Mouse (Mus musculus) liver, embryonic 11.5 days (tissue): ENCODE measurements around the gene Naa25. TPM values are rescaled to one million over a fixed set of nuclear protein-coding genes. Genes with fewer than 3 reads are reported as not detected.

Source experiments
- ATAC-seq: fragments of 200-750 bp; cut with Nextera tagmentation; replicated peaks from 2 replicates; pipeline ENCODE4 v1.8.0; 2017; ENCODE audit warnings: moderate number of reproducible peaks, mild to moderate bottlenecking, moderate TSS enrichment, moderate library complexity; ENCODE audit not compliant: low FRiP score
- DNase-seq: peaks from one replicate; pipeline ENCODE4 v3.0.0-alpha.2; 2017; ENCODE audit warnings: low spot score
- H3K27ac ChIP-seq: fragments of 300-500 bp; sonication (generic); 2 replicates; pipeline ENCODE4 v1.5.1; 2014; ENCODE audit warnings: mild to moderate bottlenecking, low read depth, low read length, control low read depth
- H3K27me3 ChIP-seq: fragments of 300-500 bp; sonication (generic); replicated peaks from 2 replicates; pipeline ENCODE4 v1.6.1; 2014; ENCODE audit warnings: low read length, mixed read lengths; ENCODE audit not compliant: control insufficient read depth, insufficient read depth
- H3K36me3 ChIP-seq: fragments of 300-500 bp; sonication (generic); 2 replicates; pipeline ENCODE4 v1.6.1; 2014; ENCODE audit warnings: mild to moderate bottlenecking, low read length, moderate library complexity, mixed read lengths; ENCODE audit not compliant: control insufficient read depth, insufficient read depth
- H3K4me1 ChIP-seq: fragments of 300-500 bp; sonication (generic); replicated peaks from 2 replicates; pipeline ENCODE4 v1.6.1; 2014; ENCODE audit warnings: low read length, mixed read lengths; ENCODE audit not compliant: control insufficient read depth, insufficient read depth
- H3K4me2 ChIP-seq: fragments of 300-500 bp; sonication (generic); 2 replicates; pipeline ENCODE4 v1.6.1; 2014; ENCODE audit warnings: mild to moderate bottlenecking, control low read depth, moderate library complexity
- H3K4me3 ChIP-seq: fragments of 300-500 bp; sonication (generic); 2 replicates; pipeline ENCODE4 v1.5.1; 2014; ENCODE audit warnings: low read depth, low read length, control low read depth
- H3K9ac ChIP-seq: fragments of 300-500 bp; sonication (generic); 2 replicates; pipeline ENCODE4 v1.6.1; 2014; ENCODE audit warnings: low read depth, low read length, control low read depth
- H3K9me3 ChIP-seq: fragments of 300-500 bp; sonication (generic); 2 replicates; pipeline ENCODE4 v1.6.1; 2016; ENCODE audit warnings: low read length, inconsistent platforms, mixed read lengths; ENCODE audit not compliant: control insufficient read depth
- WGBS: fragments of 180-500 bp; shearing (Covaris S2); extraction: QIAGEN DNeasy Blood & Tissue Kit; methylation state at CpG from one replicate; pipeline ENCODE4 v1.1.7; 2014; 5-methylcytosine and 5-hydroxymethylcytosine counted together
- polyA plus RNA-seq: library from polyadenylated mRNA; unstranded; fragments of >200 nt; fragmentation: Nextera tagmentation; extraction: Ambion mirVana; gene quantifications from 2 replicates; pipeline ENCODE4 v1.2.1, GENCODE M21; 2014

The Naa25 gene
- 59.5 and 64.2 TPM in 2 replicates for polyA plus RNA-seq

- Histone ChIP-seq H3K9ac (peak within 1 kb of the TSS; percentile 93), H3K9me3 (no peaks in the 10 kb centered on the region; the same call in 1 of the 2 replicates), H3K27me3 (no peaks in the 10 kb centered on the region), H3K36me3 (peaks cover 6% of the 10 kb centered on the region; the same call in 1 of the 2 replicates), H3K27ac (peak within 1 kb of the TSS; percentile 92), H3K4me2 (peak within 1 kb of the TSS; percentile 92), H3K4me1 (peaks cover 34% of the 10 kb centered on the region), H3K4me3 (peak within 1 kb of the TSS; percentile 92)
- WGBS = 9% methylated on average over 53 of the region's 53 CpGs
- ATAC-seq (peak; percentile 90), DNase-seq (peak; percentile 91)
These were observed at the start of gene Naa25 for GRCm38 (mm10) chr5:121397187-121398145. TSS of gene Naa25 (plus strand) at chr5:121397936.

DNA sequence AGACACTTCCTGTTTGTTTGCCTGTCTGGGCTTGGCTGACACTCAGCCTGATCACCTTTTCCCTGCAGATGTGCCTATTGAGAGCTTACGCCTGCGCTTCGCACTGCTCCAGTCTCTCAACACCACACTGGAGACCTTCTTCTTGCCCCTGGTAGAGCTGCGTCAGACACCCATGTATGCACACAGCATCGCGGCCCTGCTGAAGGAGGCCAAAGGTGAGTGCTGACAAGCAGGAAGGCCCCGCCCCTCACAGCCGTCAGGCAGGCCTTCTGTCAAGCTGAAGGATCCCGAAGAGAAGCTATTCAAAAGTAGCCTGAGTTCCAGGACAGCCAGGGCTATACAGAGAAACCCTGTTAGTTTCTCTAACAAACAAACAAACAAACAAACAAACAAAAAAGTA lies 38.5 kb upstream of the Naa25 start:
- Histone ChIP-seq H3K4me2 (no peak overlapping the region), H3K27ac (no peak overlapping the region), H3K9ac (no peak overlapping the region), H3K27me3 (no peaks in the 10 kb centered on the region), H3K4me3 (no peak overlapping the region), H3K4me1 (no peaks in the 10 kb centered on the region), H3K36me3 (peaks cover 84% of the 10 kb centered on the region), H3K9me3 (no peaks in the 10 kb centered on the region)
- ATAC-seq = no peak
- DNase-seq = no peak
- 72% methylated on average over 9 of the region's 9 CpGs for WGBS

GRCm38 (mm10) chr5:121361696-121362095 lies 36.0 kb upstream of the Naa25 start:
- ATAC-seq = no peak
- H3K9me3 ChIP-seq = no peaks in the 10 kb centered on the region
- peaks cover 83% of the 10 kb centered on the region for H3K36me3 ChIP-seq
- WGBS = 84% methylated on average over 5 of the region's 5 CpGs
- H3K4me2 ChIP-seq = no peak overlapping the region
- no peaks in the 10 kb centered on the region for H3K4me1 ChIP-seq
- H3K4me3 ChIP-seq = no peak overlapping the region
- no peaks in the 10 kb centered on the region for H3K27me3 ChIP-seq
- DNase-seq = no peak
- no peak overlapping the region for H3K27ac ChIP-seq
- H3K9ac ChIP-seq = no peak overlapping the region

- Histone ChIP-seq H3K4me2 (no peak overlapping the region), H3K36me3 (peaks cover 74% of the 10 kb centered on the region), H3K4me3 (no peak overlapping the region), H3K9ac (no peak overlapping the region), H3K9me3 (no peaks in the 10 kb centered on the region), H3K27me3 (no peaks in the 10 kb centered on the region), H3K27ac (no peak overlapping the region), H3K4me1 (no peaks in the 10 kb centered on the region)
- no peak for ATAC-seq
- WGBS = 89% methylated on average over 7 of the region's 7 CpGs
- no peak for DNase-seq
These were observed 34.3 kb upstream of the Naa25 start for GRCm38 (mm10) chr5:121363441-121363840.

DNA sequence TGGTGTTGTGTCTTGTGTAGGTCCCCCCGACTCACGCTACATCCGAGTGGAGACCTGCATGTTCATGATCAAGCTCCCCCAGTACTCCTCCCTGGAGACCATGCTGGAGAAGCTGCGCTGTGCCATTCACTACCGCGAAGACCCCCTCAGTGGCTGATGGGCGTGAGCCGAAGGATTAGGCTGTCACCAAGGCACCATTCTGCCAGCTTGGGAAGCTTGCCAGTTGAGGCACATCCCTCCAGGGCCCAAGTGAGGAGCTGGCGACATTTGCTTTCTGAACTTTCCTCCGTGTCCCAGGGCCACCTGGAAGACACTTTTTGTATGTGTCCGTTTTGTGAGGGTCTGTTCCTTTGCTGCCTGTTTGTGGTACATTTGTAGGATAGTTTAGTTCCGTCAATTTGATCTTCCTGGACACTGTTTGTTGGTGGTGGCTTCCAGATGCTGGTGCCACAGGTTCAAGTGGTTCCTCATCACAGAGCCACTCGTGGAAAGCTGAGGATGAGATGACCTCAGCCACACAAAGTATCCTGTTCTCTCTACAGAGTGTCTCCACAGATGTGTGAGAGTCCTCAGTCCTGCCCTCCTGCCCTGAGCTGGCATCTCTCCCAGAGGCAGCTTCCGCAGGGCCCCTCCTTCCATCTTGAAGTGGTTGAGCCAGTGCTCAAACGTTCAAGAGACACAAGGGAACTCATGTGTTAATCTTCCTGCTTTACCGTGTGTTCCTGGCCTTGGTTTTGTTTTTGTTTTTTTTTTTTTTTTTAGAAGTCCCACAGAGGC lies 31.1 kb upstream of the Naa25 start:
- Histone ChIP-seq H3K4me1 (no peaks in the 10 kb centered on the region), H3K9me3 (no peaks in the 10 kb centered on the region), H3K4me2 (no peak overlapping the region), H3K36me3 (peaks cover 46% of the 10 kb centered on the region), H3K27ac (no peak overlapping the region), H3K4me3 (no peak overlapping the region), H3K9ac (no peak overlapping the region), H3K27me3 (no peaks in the 10 kb centered on the region)
- 85% methylated on average over 16 of the region's 16 CpGs for WGBS
- ATAC-seq (no peak), DNase-seq (no peak)

GRCm38 (mm10) chr5:121367255-121367654 lies 30.5 kb upstream of the Naa25 start:
- DNase-seq = no peak
- no peak for ATAC-seq
- Histone ChIP-seq H3K9ac (no peak overlapping the region), H3K9me3 (no peaks in the 10 kb centered on the region), H3K4me2 (no peak overlapping the region), H3K27me3 (no peaks in the 10 kb centered on the region), H3K4me1 (no peaks in the 10 kb centered on the region), H3K27ac (no peak overlapping the region), H3K36me3 (peaks cover 42% of the 10 kb centered on the region), H3K4me3 (no peak overlapping the region)
- WGBS = 79% methylated on average over 4 of the region's 4 CpGs

GRCm38 (mm10) chr5:121371712-121372111 lies 26.0 kb upstream of the Naa25 start:
- no peak overlapping the region for H3K4me3 ChIP-seq
- WGBS = 85% methylated on average over 6 of the region's 6 CpGs
- no peaks in the 10 kb centered on the region for H3K27me3 ChIP-seq
- no peak overlapping the region for H3K4me2 ChIP-seq
- H3K4me1 ChIP-seq = no peaks in the 10 kb centered on the region
- no peak overlapping the region for H3K27ac ChIP-seq
- peaks cover 29% of the 10 kb centered on the region for H3K36me3 ChIP-seq
- no peak for DNase-seq
- no peak for ATAC-seq
- no peaks in the 10 kb centered on the region for H3K9me3 ChIP-seq
- H3K9ac ChIP-seq = no peak overlapping the region

DNA sequence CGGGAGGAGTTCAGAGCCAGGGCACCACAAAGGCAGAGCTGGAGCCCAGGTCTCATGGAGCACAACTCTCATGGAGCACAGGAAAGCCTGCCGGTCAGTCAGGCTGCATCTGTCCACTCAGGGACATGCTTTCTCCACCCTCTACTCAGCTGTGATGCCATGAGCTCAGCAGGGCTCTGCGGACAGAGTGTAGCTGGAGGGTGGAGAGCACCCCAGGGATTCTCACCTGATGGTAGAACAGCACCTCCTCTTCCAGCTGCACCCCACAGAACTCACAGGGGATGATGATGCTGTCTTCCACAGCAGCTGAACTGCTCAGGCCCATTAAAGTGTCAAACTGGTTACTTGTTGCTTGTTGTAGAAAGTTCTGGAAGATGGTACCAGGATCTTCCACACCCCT lies 22.9 kb upstream of the Naa25 start:
- WGBS = 81% methylated on average over 3 of the region's 3 CpGs
- ATAC-seq (no peak), DNase-seq (no peak)
- H3K36me3 ChIP-seq = peaks cover 21% of the 10 kb centered on the region
- no peak overlapping the region for H3K9ac ChIP-seq
- no peaks in the 10 kb centered on the region for H3K4me1 ChIP-seq
- no peaks in the 10 kb centered on the region for H3K27me3 ChIP-seq
- H3K4me3 ChIP-seq = no peak overlapping the region
- no peak overlapping the region for H3K4me2 ChIP-seq
- no peak overlapping the region for H3K27ac ChIP-seq
- H3K9me3 ChIP-seq = no peaks in the 10 kb centered on the region
